In genomic region chr10:25714041-25714440, GRCm38 (mm10) we compare ENCODE assay signal across 15 mouse cellular contexts.
DNase-seq lines count a peak whose midpoint lies in the region; ATAC-seq and TF ChIP-seq lines count a peak whose summit lies in the region.
"Had no signal": no experiment of that assay in that cellular context is flagged by ENCODE, and none has a peak within 500 bp of the region (broad histone marks: within the 10 kb centered on the region; RNA-seq: fewer than 3 reads in every experiment).

No protein-coding gene starts in this region.

- no peaks in the 10 kb centered on the region for H3K9me3 ChIP-seq in kidney, embryonic 16.5 days (ENCODE audit: low read length)
- H3K9me3 ChIP-seq: embryonic facial prominence, embryonic 13.5 days; heart, embryonic 15.5 days; limb, embryonic 10.5 days; liver, embryonic 15.5 days; neural tube, embryonic 13.5 days had no signal

- DNase-seq in left cerebral cortex, adult 2 months (ENCODE audit: extremely low spot score in 1 of 2, low spot score in 2 of 2): peak; percentile 47 to 58
- DNase-seq in left cerebral cortex, postnatal 10 days (ENCODE audit: extremely low spot score in 1 of 2, low spot score in 2 of 2): no peak
- DNase-seq in 3134 (ENCODE audit: extremely low read depth, insufficient read length, low spot score) (peak; percentile 55), NIH3T3 (ENCODE audit: low read depth) (peak; percentile 56)
- DNase-seq in heart, adult 9 months (ENCODE audit: low spot score in 2 of 2): peak; percentile 30 to 37
- DNase-seq in adrenal gland, adult 2 months: no peak
- DNase-seq: cerebellum, adult 9-11 months; kidney, postnatal 10 days; spleen, adult 18-20 months had no signal

- H3K27ac ChIP-seq in left cerebral cortex, adult 2 months: peak overlapping the region; percentile 30
- H3K27ac ChIP-seq in kidney, embryonic 16.5 days (ENCODE audit: low read length): no peak overlapping the region
- H3K27ac ChIP-seq: embryonic facial prominence, embryonic 13.5 days; heart, embryonic 15.5 days; limb, embryonic 10.5 days; liver, embryonic 15.5 days; neural tube, embryonic 13.5 days had no signal

- no peak overlapping the region for H3K4me3 ChIP-seq in left cerebral cortex, adult 2 months
- H3K4me3 ChIP-seq in kidney, embryonic 16.5 days (ENCODE audit: low read length): no peak overlapping the region
- H3K4me3 ChIP-seq: embryonic facial prominence, embryonic 13.5 days; heart, embryonic 15.5 days; limb, embryonic 10.5 days; liver, embryonic 15.5 days; neural tube, embryonic 13.5 days had no signal

- no peak for ATAC-seq in kidney, embryonic 16.5 days (ENCODE audit: low FRiP score, low TSS enrichment)

- no peak overlapping the region for H3K9ac ChIP-seq in kidney, embryonic 16.5 days (replicated peaks; ENCODE audit: low read length)
- H3K9ac ChIP-seq: embryonic facial prominence, embryonic 13.5 days; heart, embryonic 15.5 days; liver, embryonic 15.5 days; neural tube, embryonic 13.5 days had no signal

- H3K36me3 ChIP-seq in kidney, embryonic 16.5 days (ENCODE audit: insufficient read depth, low read length): no peaks in the 10 kb centered on the region
- H3K36me3 ChIP-seq: embryonic facial prominence, embryonic 13.5 days; heart, embryonic 15.5 days; limb, embryonic 10.5 days; liver, embryonic 15.5 days; neural tube, embryonic 13.5 days had no signal

- H3K4me1 ChIP-seq in kidney, embryonic 16.5 days (ENCODE audit: insufficient read depth, low read length): no peaks in the 10 kb centered on the region
- H3K4me1 ChIP-seq: embryonic facial prominence, embryonic 13.5 days; heart, embryonic 15.5 days; limb, embryonic 10.5 days; liver, embryonic 15.5 days; neural tube, embryonic 13.5 days had no signal

- no peak for TF ChIP-seq CTCF in left cerebral cortex, adult 2 months (IDR thresholded peaks at IDR 0.05)

- H3K27me3 ChIP-seq in kidney, embryonic 16.5 days (ENCODE audit: insufficient read depth, low read length): no peaks in the 10 kb centered on the region
- H3K27me3 ChIP-seq: embryonic facial prominence, embryonic 13.5 days; heart, embryonic 15.5 days; liver, embryonic 15.5 days; neural tube, embryonic 13.5 days had no signal

- intact Hi-C loops in left cerebral cortex, adult 2 months (cut with DNase I): no loop called here
- intact Hi-C loops in left cerebral cortex, postnatal 10 days (cut with DNase I): no loop called here

- WGBS in kidney, embryonic 16.5 days: 75% methylated on average over 12 of the region's 12 CpGs

- H3K4me2 ChIP-seq in kidney, embryonic 16.5 days (replicated peaks; ENCODE audit: low read depth, low read length): no peak overlapping the region
- H3K4me2 ChIP-seq: embryonic facial prominence, embryonic 13.5 days; heart, embryonic 15.5 days; liver, embryonic 15.5 days; neural tube, embryonic 13.5 days had no signal

Comparison
In these comparisons a context has a peak if more than half of its experiments do, and no peak if none do; other contexts are left out.
1. DNase-seq: peak in left cerebral cortex, adult 2 months (2 of 2), 3134 (single experiment), NIH3T3 (single experiment) and heart, adult 9 months (2 of 2); none in left cerebral cortex, postnatal 10 days (0 of 2) and adrenal gland, adult 2 months (single experiment).